Mouse (Mus musculus): ENCODE measurements around the gene Rps6ka1.
A peak's percentile ranks its signal among the peaks of the same experiment; 100 is the strongest.
"Not testable (repeated sequence)": the region's sequence is repeated elsewhere in the genome, so short reads cannot be mapped to it uniquely, and the experiment has no call there.

Rps6ka1 gene

DNA sequence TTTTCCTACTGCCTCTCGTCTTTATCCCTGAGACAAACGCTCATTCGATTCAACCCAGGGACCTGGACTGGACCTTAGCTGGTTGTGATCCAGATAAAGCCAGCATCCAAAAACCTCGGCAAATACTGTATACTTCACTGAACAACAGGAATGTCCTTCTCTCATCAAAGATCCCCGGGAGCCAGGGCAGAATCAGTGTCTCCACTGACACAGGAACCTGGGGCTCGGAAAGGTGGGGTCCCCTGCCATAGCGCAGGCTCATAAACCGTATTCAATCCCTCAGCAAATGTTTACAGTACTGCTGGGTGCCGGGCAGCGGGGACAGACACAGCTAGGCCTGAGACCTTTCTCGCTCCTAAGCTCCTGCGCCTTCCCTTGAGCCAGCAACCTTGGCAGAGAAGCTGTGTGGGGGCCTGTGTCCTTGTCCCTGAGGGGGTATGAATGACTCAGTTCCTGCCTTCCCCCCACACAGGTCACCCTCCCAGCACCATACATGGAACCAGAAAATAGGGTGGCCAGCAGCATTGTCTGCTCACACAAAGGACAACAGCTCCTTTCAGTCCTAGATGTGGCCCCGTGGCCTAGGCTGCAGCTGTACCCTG is 23.1 kb downstream of the Rps6ka1 start:
- DNase-seq (ENCODE audit: inconsistent age in 2 of 2, low spot score in 1 of 2) = peak; percentile 88 to 94

DNA sequence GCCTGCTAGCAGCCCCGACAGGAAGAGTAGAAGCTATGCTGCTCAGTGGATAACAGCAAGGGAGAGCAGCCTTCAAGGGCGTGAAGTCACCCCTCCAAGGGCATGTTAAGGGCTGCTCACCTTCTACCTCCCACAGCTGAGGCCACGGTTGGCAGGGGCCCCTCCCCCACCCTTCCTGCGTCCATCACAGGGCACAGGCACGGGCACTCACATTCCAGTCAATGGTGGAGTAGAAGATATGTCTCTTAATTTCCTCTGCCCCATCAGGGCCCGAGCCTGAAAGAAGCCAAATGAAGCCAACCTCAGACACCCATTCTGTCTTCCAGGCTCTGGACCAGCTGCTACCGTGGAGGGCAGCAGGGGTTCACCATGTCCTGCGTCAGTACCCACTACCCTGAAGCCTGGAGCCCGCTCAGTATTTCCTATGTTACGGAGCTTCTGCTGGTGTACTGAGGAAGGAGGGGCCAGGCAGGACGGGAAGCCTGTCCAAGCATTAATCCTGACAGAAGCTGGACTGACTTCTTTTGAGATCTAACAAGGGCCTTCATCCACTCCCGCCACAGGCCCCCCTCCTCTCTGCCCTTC is 23.7 kb downstream of the Rps6ka1 start:
- DNase-seq (ENCODE audit: inconsistent age in 2 of 2, low spot score in 1 of 2) = peak; percentile 49 to 74

GRCm38 (mm10) chr4:133857527-133857926 is 30.1 kb downstream of the Rps6ka1 start:
- DNase-seq (ENCODE audit: inconsistent age in 2 of 2, low spot score in 1 of 2) = no peak

- no peak for DNase-seq (ENCODE audit: inconsistent age in 2 of 2, low spot score in 1 of 2)
Measured at GRCm38 (mm10) chr4:133854621-133855020, 33.0 kb downstream of the Rps6ka1 start.

- no peak for DNase-seq (ENCODE audit: inconsistent age in 2 of 2, low spot score in 1 of 2)
Measured at GRCm38 (mm10) chr4:133853630-133854029, 34.0 kb downstream of the Rps6ka1 start.

GRCm38 (mm10) chr4:133846625-133847024 is 41.0 kb downstream of the Rps6ka1 start:
- no peak for DNase-seq (ENCODE audit: inconsistent age in 2 of 2, low spot score in 1 of 2)

GRCm38 (mm10) chr4:133845060-133845459 is 42.5 kb downstream of the Rps6ka1 start:
- no peak for DNase-seq (ENCODE audit: inconsistent age in 2 of 2, low spot score in 1 of 2)

DNA sequence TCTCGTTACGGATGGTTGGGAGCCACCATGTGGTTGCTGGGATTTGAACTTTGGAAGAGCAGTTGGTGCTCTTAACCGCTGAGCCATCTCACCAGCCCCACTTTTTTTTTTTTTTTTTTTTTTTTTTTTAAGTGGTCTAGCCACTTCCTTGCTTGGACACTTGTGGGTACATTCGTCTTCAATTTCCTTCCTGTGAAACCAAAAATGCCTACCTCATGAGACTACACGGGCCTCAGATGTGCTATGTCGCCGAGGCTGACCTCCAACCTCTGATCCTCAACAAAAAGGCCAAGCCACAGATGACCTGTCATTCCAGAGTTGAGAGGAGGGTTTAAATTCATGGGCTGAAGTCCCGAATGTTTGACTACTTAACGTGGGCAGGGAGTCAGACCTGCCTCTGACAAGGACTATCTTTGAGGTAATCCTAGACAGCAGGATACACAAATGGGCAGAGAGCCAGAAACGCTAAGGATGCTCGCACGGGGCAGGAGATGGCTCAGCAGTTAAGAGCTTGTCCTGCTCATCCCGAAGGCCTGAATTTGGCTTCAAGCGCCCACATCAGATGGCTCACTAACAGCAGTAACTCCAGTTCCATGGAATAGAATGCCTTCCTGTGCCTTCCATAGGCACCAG is 43.3 kb downstream of the Rps6ka1 start:
- no peak for DNase-seq (ENCODE audit: inconsistent age in 2 of 2, low spot score in 1 of 2)

DNA sequence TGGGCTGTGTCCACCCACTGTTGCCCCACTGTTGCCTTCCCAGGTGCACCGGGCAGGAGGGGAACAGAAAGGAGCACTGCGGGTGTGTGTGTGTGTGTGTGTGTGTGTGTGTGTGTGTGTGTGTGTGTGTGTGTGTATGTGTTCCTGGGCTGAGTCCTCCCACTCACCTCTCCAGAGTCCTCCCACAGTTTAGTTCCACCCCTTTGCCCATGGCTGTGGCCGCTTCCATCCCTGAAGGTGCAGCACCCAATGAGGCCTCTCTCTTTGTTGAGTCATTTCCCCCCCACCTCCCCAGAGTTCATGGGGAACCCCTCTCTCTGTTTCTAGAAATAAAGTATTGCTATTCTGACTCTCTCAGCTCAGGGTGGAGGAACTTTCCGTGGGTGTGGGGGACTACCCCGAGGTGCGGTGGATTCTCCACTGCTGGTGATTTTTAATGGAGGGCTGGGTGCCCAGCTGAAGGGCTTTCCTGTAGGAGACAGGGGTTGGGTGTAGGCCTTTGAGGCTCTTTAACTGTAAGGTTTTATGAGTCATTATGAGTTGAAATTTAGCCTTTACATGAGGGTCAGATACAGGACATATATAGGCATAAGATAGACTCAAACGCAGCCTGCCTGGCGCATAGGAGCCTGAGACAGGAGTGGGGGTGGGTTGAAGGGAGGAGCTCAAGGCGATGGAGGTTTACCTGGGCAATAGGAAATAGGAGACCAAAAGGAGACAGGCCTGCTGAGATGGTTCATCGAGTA is 44.4 kb downstream of the Rps6ka1 start:
- DNase-seq (ENCODE audit: inconsistent age in 2 of 2, low spot score in 1 of 2) = no peak

GRCm38 (mm10) chr4:133841756-133842483 is 45.7 kb downstream of the Rps6ka1 start:
- not testable (repeated sequence) for DNase-seq (ENCODE audit: inconsistent age in 2 of 2, low spot score in 1 of 2)

DNA sequence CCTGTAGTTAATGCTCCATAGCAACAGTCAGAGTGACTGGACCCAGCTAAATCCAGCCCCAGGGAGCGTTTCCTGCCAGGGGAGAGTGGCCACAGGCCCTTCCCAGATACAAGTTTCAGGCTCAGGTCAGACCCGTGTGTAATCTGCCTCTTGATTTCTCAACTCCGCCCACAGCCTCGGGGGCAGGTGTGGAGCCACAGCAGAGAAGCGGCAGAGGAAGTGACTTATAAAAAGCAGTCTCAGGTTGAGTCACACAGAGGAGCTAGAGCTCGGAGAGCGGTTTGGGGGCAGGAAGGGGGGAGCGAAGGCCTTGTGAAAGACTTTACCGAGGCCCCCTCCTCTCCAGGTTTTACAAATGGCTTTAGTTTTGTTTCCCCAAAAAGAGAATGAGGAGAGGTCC is 46.6 kb downstream of the Rps6ka1 start:
- no peak for DNase-seq (ENCODE audit: inconsistent age in 2 of 2, low spot score in 1 of 2)

GRCm38 (mm10) chr4:133840501-133840900 is 47.1 kb downstream of the Rps6ka1 start:
- DNase-seq (ENCODE audit: inconsistent age in 2 of 2, low spot score in 1 of 2) = no peak

GRCm38 (mm10) chr4:133839385-133839826 is 48.2 kb downstream of the Rps6ka1 start:
- peak in 1 of 2 experiments; percentile 53 for DNase-seq (ENCODE audit: inconsistent age in 2 of 2, low spot score in 1 of 2)

DNA sequence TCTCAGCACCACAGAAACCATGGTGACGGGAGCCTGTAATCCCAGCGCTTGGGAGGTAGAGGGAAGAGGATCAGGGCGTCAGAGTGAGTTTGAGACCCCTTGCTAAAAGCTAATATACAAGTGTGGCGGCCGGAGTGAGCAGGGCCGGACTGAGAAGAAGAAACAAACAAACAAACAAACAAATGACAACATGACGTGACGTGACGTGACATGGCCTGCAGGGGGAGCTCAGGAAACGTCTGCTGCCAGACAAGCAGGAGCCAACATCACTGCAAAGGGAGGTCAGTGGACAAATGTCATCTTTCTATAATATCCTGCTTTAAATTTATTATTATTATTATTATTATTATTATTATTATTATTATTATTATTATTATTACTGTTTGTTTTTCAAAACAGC is 51.0 kb downstream of the Rps6ka1 start:
- peak; percentile 41 to 60 for DNase-seq (ENCODE audit: inconsistent age in 2 of 2, low spot score in 1 of 2)

GRCm38 (mm10) chr4:133835211-133835610 is 52.4 kb downstream of the Rps6ka1 start:
- DNase-seq (ENCODE audit: inconsistent age in 2 of 2, low spot score in 1 of 2) = no peak

DNA sequence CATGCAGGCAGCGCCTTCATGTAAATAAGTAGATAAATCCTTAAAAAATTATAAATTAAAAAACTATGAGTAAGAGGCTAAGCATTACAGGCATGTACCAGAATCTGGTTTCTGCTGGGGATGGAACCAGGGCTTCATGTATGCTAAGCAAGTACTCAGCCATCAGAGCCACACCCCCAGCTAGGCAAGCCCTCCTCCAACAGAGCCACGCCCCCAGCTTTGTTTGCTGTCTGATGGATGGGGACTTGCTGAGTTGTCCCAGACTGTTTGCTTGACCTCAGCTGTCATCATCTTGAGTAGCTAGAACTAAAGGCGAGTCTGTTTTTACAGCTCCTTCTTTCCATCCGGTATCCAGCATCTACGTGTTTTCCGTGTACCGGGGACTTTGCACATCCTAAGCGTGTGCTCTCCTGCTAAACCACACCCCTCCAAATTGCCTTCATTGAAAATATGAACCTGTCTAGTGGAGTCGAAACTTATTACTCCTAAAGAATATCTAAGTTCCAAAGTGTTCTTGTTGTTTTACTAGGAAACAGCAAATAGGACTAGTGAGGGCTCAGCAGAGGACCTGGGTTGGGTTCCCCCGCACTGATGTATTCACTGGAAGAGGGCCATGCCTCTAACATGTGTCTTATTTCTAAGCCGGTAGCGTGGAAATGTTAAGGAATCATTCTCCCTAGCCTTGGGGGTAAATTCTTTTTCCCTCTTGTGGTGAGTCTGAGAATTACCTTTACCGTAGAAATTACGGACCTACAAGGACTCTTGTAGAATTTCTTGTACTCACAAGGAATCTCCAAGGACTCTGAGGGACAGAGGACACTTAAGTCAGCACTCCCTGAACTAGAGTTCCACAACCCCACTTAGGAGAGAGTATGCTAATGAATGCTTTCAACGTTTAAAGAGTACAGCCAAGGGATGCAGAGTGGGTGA is 54.4 kb downstream of the Rps6ka1 start:
- DNase-seq (ENCODE audit: inconsistent age in 2 of 2, low spot score in 1 of 2) = peak; percentile 61 to 75

DNA sequence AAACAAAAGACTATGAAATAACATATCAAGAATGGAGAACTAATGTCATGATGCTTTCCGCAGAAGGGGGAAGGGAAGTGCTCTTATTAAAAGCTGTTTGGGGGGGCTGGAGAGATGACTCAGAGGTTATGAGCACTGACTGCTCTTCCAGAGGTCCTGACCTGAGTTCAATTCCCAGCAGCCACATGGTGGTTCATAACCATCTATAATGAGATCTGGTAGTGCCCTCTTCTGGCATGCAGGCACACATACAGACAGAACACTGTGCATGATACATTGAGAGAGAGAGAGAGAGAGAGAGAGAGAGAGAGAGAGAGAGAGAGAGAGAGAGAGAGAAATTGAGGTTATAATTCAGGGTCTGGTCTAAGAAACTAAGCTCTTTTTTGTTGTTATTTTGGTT is 57.1 kb downstream of the Rps6ka1 start:
- DNase-seq (ENCODE audit: inconsistent age in 2 of 2, low spot score in 1 of 2) = no peak

DNA sequence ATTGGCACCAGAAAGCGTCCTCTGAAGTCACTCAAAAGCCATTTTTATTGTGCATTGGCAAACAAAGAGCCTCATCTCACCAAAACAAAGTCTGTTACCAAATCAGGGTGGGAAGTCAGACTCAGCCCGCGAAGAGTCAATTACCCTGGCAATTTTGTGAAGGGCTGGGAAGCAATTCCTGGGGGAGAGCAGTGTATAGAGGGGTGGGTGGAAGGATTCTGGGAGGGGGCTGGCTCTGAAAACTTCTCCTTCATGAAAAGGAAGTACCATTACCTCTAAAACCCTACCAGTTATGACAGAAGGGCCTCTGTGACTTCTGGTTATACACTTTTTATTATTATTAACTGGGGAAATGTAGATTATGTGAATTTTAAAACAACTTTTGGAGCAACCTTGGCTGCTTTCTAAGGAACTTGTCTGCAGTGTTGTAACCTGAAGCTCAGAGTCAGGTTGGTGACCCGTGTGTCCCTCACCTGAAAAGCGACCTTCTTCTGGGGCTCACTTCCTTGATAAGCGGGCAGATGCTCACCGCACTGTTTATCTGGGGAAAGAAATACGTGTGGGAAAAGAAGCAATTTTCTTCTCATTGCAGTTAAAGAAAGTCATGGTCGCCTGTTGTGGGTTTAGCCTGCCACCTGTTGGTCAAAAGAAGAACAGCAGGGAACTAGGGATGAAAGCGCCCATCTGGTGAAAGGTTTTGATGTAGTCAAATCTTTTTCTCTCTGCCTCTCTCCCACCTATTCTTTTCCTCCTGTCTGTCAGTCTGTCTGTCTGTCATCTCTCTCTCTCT is 58.1 kb downstream of the Rps6ka1 start:
- DNase-seq (ENCODE audit: inconsistent age in 2 of 2, low spot score in 1 of 2) = peak; percentile 63 to 92

Data from adrenal gland, adult (tissue).